Mouse (Mus musculus) forebrain, embryonic 10.5 days (tissue): ENCODE measurements at regions not wholly inside any gene's neighbourhood (a gene's known extent, or its start where the extent isn't known, plus 50 kb on each side); places are given as distances from the start of the nearest gene placed in this dataset.

ENCODE experiments used
- DNase-seq: peaks from one replicate; pipeline ENCODE4 v3.0.0-alpha.2; 2017; ENCODE audit warnings: low spot score; ENCODE audit errors: extremely low spot score
- H3K27ac ChIP-seq: fragments of 300-500 bp; sonication (generic); 2 replicates; pipeline ENCODE4 v1.5.1; 2016; ENCODE audit warnings: mild to moderate bottlenecking
- H3K27me3 ChIP-seq: fragments of 300-500 bp; sonication (generic); 2 replicates; pipeline ENCODE4 v1.6.1; 2016; ENCODE audit warnings: mild to moderate bottlenecking; ENCODE audit not compliant: poor library complexity, severe bottlenecking
- H3K36me3 ChIP-seq: fragments of 300-500 bp; sonication (generic); replicated peaks from 2 replicates; pipeline ENCODE4 v1.6.1; 2016; ENCODE audit warnings: mild to moderate bottlenecking, moderate library complexity
- H3K4me1 ChIP-seq: fragments of 300-500 bp; sonication (generic); 2 replicates; pipeline ENCODE4 v1.6.1; 2016
- H3K4me3 ChIP-seq: fragments of 300-500 bp; sonication (generic); 2 replicates; pipeline ENCODE4 v1.5.1; 2016; ENCODE audit warnings: mild to moderate bottlenecking, moderate library complexity
- H3K9me3 ChIP-seq: fragments of 300-500 bp; sonication (generic); 2 replicates; pipeline ENCODE4 v1.6.1; 2016; ENCODE audit warnings: mild to moderate bottlenecking, moderate library complexity
- WGBS: fragments of 180-500 bp; shearing (Covaris S2); methylation state at CpG from one replicate; pipeline ENCODE4 v1.1.7; 2016; 5-methylcytosine and 5-hydroxymethylcytosine counted together

DNA sequence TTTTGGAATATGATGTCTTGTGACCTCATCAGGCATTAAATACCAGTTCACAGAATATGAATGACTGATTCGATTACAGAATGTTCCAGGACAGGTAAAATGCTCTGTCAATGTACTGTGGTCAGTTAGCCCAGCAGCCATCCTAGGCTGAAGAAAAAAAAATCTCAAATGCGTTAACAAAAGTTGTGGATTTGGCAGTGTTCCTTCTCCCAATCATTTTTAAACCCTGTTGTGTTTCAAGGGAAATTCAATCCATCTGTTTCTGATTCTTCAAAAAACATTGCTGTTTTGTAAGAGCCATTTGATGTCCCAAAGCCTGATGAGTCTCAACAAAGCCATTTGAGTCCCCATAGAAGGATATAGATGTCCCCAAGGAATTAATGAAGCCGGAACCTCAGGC is 280.7 kb upstream of the Paip1 start:
- no peaks in the 10 kb centered on the region for H3K36me3 ChIP-seq
- DNase-seq: no peak
- H3K27me3 ChIP-seq: no peaks in the 10 kb centered on the region
- WGBS: 87% methylated on average over 3 of the region's 3 CpGs
- H3K27ac ChIP-seq: no peak overlapping the region
- H3K4me3 ChIP-seq: no peak overlapping the region
- H3K4me1 ChIP-seq: no peaks in the 10 kb centered on the region
- H3K9me3 ChIP-seq: no peaks in the 10 kb centered on the region

DNA sequence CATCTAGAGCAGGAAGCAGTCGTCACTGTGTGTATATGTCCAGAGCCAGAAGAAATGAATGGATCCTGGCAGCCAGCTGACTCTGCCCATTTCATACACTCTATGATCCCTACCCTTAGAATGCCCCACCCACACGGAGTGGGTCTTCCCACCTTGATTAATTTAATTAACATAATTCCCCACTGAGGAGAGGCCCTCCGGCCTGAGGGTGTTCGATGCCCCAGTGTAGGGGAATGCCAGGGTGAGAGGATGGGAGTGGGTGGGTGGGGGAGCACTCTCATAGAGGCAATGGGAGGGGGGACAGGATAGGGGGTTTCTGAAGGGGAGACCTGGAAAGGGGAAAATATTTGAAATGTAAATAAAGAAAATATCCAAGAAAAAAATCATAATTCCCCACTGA is 279.3 kb upstream of the Paip1 start:
- Histone ChIP-seq H3K27ac (no peak overlapping the region), H3K27me3 (no peaks in the 10 kb centered on the region), H3K4me3 (no peak overlapping the region), H3K4me1 (no peaks in the 10 kb centered on the region), H3K36me3 (no peaks in the 10 kb centered on the region), H3K9me3 (no peaks in the 10 kb centered on the region)
- 91% methylated on average over 4 of the region's 4 CpGs for WGBS
- DNase-seq: no peak

DNA sequence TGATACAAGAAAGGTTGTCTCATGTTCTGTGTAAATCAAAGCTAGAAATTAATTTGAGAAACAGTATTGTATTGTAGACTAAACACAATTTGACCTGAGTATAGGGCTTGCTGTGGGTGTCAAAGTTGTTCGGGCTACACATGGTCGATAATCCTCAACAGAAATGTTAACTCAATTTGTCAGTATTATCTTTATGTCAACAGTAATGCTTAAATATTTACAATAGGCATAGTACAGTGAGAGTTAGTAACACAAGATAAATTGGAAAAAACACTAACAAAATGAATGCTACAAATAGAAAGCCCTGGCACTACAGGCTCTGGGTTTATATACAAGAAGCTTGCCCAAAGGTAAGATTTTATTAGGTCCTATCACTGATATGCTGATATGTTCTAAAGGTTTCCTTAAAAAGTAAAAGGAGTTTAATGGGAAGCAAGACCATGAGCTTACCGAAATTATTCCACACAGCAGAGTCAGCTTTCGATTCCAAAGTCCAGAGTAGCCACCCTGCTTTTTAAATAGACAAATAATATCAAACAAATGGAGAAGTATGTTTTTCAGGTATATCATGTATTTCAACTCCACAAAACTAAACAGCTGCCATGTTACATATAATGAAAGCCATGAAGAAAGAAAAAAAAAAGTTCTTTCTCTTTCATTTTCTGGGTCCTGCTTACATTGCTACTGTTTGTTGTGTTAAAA is 277.4 kb upstream of the Paip1 start:
- Histone ChIP-seq H3K9me3 (no peaks in the 10 kb centered on the region), H3K27ac (no peak overlapping the region), H3K27me3 (no peaks in the 10 kb centered on the region), H3K36me3 (no peaks in the 10 kb centered on the region), H3K4me3 (no peak overlapping the region), H3K4me1 (no peaks in the 10 kb centered on the region)
- DNase-seq: no peak
- 93% methylated on average over 4 of the region's 4 CpGs for whole genome bisulfite sequencing

DNA sequence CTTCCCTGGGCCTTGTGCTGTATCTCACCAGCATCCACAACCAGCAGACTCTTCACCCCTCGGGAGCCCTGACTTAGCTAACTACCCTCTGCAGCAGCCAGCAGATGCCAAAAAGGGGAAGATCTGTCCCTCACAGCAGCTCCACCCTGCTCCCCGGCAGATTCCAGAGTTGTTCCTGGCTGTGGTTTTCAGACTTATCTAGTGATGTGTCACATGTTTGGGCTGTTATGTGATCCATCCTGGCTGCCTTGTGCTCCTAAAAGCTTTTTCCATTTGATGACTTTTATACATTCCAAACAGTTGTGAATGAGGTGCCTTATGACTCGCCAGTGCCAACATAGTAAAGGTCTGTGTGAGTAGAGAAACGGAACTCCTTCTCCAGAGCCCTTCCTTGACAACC is 250.6 kb upstream of the Paip1 start:
- WGBS: 83% methylated on average over 4 of the region's 4 CpGs
- no peaks in the 10 kb centered on the region for H3K36me3 ChIP-seq
- H3K27ac ChIP-seq: no peak overlapping the region
- H3K27me3 ChIP-seq: no peaks in the 10 kb centered on the region
- H3K4me3 ChIP-seq: no peak overlapping the region
- H3K4me1 ChIP-seq: no peaks in the 10 kb centered on the region
- DNase-seq: no peak
- H3K9me3 ChIP-seq: no peaks in the 10 kb centered on the region

DNA sequence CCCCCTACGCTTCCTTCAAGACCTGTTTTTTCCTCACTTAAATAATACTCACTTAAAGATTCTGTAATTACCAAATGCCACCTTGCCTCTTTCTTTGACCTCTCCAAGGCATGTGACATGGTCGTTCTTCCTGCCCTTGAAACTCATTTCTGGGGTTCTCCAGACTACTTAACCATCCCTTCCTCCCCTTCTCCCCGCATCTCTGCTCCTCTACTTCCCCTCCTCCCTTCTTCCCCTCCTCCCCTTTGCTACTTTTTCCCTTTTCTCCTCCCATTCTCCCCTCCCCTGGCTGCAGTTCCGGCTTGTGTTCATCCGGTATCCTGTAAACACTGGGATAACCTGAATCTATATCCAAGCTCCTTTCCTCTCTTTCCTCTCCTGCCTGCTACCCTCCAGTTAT is 250.2 kb upstream of the Paip1 start:
- H3K36me3 ChIP-seq: no peaks in the 10 kb centered on the region
- DNase-seq: no peak
- H3K27me3 ChIP-seq: no peaks in the 10 kb centered on the region
- H3K27ac ChIP-seq: no peak overlapping the region
- H3K4me1 ChIP-seq: no peaks in the 10 kb centered on the region
- no peak overlapping the region for H3K4me3 ChIP-seq
- no peaks in the 10 kb centered on the region for H3K9me3 ChIP-seq
- 81% methylated on average over 5 of the region's 5 CpGs for WGBS

DNA sequence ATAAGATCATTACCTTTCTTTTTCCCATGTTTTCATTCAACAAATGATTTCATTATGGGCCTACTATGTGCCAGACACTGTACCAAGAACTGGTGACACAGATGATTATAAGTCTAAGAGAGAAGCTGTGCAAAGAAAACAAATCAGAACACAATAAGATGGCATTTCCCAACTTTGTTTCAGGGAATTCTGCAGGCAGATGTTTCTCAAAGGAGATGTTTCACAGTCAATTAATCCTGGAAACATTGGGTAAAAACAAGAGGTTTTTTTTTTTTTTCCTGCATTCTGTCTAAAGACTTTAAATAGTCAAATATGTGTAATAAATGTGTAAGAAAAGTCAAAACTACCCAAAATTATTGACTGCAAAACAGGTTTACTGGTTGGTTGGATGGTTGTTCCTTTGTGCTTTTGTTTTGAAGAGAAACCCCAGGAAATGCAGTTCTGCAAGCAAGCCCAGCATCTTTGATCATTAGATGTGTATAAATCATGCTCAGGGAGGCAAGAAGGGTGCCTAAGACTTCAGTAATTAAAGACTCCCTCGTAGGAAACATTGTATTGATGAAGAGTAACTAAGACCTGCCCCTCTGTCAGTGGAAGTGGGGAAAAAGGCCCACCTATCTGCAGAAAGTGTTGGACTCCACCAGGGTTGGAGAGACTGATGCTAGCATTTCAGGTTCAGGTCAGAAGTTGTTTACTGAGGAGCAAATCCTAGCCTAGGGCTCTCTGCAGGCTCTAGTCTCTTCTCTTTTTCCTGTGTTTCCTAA is 249.1 kb upstream of the Paip1 start:
- DNase-seq: no peak
- no peak overlapping the region for H3K27ac ChIP-seq

DNA sequence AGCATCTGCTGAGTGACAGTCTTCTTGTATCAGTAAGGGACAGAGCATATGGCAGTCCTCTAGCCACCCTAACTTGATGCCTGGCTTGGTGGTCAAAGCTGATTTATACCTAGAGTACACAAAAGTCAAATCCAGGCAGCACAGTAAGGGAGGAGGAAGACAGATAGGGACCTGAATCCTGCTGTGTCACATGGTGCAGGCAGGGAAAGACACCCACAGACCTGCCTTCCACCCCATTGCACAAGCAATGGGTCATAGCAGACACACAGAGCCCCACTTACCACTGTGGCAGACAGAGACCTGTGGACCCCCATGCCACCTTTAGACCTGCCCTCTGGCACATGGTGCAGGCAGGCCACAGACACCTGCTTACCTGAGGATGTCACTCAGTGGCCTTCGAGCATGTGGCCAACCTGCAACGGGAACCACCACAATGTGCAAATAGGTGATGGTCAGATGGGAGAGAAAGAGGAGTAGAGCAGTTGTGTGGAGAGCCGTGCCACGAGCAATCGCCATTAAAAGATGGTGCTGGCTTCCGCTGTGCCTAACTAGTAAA is 244.0 kb upstream of the Paip1 start:
- no peak for DNase-seq
- WGBS: 94% methylated on average over 6 of the region's 6 CpGs

More for the DNA sequence above, 249.1 kb upstream of the Paip1 start:
- Histone ChIP-seq H3K27me3 (no peaks in the 10 kb centered on the region), H3K4me3 (no peak overlapping the region), H3K36me3 (no peaks in the 10 kb centered on the region), H3K9me3 (no peaks in the 10 kb centered on the region), H3K4me1 (no peaks in the 10 kb centered on the region)
- 40% methylated on average over 1 of the region's 1 CpGs for WGBS

DNA sequence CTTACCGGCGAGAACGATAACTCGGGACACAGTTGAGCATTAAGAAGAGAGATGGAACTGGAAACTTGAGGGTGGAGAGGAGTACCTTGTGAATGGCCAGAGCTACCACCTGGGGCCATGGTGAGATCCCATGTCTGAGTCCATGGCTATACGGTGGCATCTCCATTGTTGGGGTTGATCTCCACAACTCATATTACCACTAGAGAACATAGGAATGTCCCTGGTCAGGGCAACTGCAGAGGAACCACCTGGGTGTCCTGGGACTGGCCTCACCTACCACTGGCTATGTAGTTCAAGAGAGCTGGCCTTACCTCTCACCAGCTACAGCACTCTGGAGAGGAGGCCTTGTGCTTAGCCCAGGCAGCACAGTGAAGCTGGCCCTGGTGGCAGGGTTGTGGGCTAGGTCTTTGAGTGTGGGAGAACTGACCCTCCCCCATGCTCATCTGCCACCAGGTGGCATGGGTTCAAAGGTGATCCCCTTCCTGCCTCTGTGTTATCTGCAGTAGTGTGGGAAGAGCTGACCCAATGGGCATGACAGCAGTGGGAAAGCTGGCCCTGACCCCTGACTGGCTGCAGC is 242.7 kb upstream of the Paip1 start:
- Histone ChIP-seq H3K4me1 (no peaks in the 10 kb centered on the region), H3K27me3 (no peaks in the 10 kb centered on the region), H3K36me3 (no peaks in the 10 kb centered on the region), H3K27ac (no peak overlapping the region), H3K4me3 (no peak overlapping the region), H3K9me3 (no peaks in the 10 kb centered on the region)
- 97% methylated on average over 5 of the region's 5 CpGs for WGBS
- DNase-seq: no peak

More for the DNA sequence above, 244.0 kb upstream of the Paip1 start:
- no peaks in the 10 kb centered on the region for H3K9me3 ChIP-seq
- H3K4me1 ChIP-seq: no peaks in the 10 kb centered on the region
- H3K27ac ChIP-seq: no peak overlapping the region
- no peak overlapping the region for H3K4me3 ChIP-seq
- H3K36me3 ChIP-seq: no peaks in the 10 kb centered on the region
- H3K27me3 ChIP-seq: no peaks in the 10 kb centered on the region

DNA sequence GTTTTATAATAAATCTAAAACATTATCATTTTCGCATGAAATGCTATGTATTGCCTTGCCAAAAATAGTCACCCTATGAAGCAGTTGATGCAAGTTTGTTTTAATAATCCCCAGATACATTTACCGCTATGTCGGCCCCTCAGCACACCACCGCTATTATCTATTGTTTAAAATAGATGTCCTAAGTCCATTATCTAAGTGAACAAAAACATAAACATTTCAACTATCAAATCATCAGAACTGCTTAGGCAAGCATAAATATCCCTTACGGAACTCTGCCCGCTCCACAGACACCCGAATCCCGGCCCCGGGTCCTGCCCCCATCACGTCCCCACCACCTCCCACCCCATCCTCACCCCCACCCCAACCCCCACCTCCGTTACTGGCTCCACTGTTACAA is 196.8 kb upstream of the Paip1 start:
- DNase-seq: no peak
- Histone ChIP-seq H3K27ac (no peak overlapping the region), H3K4me1 (no peaks in the 10 kb centered on the region), H3K9me3 (no peaks in the 10 kb centered on the region), H3K36me3 (no peaks in the 10 kb centered on the region), H3K27me3 (no peaks in the 10 kb centered on the region), H3K4me3 (no peak overlapping the region)
- 89% methylated on average over 11 of the region's 11 CpGs for WGBS

DNA sequence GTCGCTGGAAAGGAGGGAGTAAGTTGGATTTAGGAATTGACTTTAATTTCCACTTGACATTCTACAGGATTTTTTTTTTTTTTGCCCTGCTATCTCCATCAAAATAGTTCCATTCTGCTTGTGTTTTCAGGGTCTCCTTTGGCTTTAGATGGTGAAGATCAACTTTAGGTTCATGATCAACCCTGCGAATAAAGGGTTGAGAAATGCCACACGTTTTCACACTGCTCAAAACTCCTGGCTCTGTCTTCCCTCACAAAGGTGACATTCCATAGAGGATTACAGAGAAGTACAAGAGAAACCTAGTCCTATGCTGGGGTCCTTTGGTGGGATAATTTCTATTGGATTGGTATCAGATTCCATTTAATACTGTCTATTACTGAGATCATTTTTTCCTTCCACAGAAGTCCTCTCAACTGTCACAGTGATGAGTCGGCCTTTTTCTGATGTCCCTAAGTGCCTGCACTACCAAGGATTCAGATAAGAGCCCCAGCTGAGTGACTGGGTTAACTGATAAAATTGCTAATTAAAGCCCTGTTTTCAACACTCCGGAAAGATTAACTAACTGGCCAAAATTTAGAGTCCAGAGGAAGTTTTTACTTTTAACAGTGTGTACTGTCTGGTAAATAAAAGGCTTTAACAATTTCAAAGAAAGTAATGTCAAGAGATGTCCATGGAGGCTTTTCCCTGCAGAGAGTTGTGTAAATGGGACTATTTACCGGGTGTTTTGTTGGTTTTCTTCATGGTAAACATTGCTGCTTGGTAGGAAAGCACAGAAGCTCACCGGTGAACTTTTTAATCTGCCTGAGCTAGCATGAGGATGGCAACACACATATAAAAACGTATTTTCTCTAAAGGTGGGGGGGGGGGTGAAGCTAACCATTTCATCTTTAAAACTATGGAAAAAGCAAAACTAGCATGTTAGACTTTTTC is 196.0 kb upstream of the Paip1 start:
- no peak overlapping the region for H3K4me3 ChIP-seq
- H3K36me3 ChIP-seq: no peaks in the 10 kb centered on the region
- DNase-seq: no peak
- no peaks in the 10 kb centered on the region for H3K9me3 ChIP-seq
- no peaks in the 10 kb centered on the region for H3K4me1 ChIP-seq
- no peaks in the 10 kb centered on the region for H3K27me3 ChIP-seq
- no peak overlapping the region for H3K27ac ChIP-seq
- 65% methylated on average over 8 of the region's 8 CpGs for WGBS

DNA sequence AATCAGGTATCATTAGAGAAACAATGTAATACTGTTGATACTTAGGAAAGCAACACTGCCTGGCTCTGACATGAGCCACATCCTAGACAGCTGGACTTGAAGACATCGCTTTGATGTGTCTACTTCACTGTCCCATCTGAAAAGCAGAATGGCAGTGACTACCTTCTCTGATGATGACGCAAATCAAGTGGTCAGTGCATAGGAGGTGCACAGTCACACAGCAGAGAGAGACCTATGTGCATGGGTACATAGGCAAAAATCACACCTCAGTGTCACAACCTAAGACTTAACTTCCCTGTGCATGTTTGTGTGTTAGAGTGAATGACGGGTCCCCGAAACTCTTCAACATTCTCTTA is 195.4 kb upstream of the Paip1 start:
- DNase-seq: no peak
- Histone ChIP-seq H3K9me3 (no peaks in the 10 kb centered on the region), H3K27me3 (no peaks in the 10 kb centered on the region), H3K36me3 (no peaks in the 10 kb centered on the region), H3K4me1 (no peaks in the 10 kb centered on the region), H3K4me3 (no peak overlapping the region), H3K27ac (no peak overlapping the region)
- WGBS: 92% methylated on average over 4 of the region's 4 CpGs

DNA sequence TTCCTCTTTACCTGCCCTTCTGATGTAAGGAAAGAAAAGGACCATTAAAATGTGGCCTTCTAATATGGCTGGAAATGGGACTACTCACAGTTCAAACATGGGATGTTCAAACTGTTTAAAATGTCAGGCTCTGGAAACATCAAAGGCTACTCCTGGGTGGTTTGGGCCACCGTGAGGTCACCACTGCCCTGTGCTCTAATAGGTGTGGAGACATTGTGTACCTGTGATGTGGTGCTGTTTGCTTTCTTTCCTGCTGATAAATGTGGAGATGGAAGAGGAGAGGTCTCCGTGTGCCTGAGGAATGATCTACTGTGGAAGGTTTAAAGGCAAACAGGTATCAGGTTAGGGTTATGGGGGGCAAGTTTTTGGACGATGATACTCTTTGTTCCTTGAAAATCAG is 194.5 kb upstream of the Paip1 start:
- H3K9me3 ChIP-seq: no peaks in the 10 kb centered on the region

More for the DNA sequence above, 194.5 kb upstream of the Paip1 start:
- Histone ChIP-seq H3K27ac (no peak overlapping the region), H3K4me1 (no peaks in the 10 kb centered on the region), H3K4me3 (no peak overlapping the region), H3K27me3 (no peaks in the 10 kb centered on the region), H3K36me3 (no peaks in the 10 kb centered on the region)
- WGBS: 88% methylated on average over 3 of the region's 3 CpGs
- DNase-seq: no peak
